Mouse (Mus musculus) neural tube, embryonic 10.5 days (tissue): ENCODE data around the gene Frmd4b.
"Not testable (repeated sequence)": the region's sequence is repeated elsewhere in the genome, so short reads cannot be mapped to it uniquely, and the experiment has no call there.

Source experiments
- DNase-seq: peaks from one replicate; pipeline ENCODE4 v3.0.0-alpha.2; 2017; ENCODE audit warnings: low spot score; ENCODE audit errors: extremely low spot score

Gene Frmd4b

GRCm38 (mm10) chr6:97419771-97420446 lies 197.4 kb downstream of the Frmd4b start:
- peak; percentile 69 for DNase-seq

- DNase-seq, result peak; percentile 81
Measured at GRCm38 (mm10) chr6:97416972-97417554, 200.3 kb downstream of the Frmd4b start.

GRCm38 (mm10) chr6:97415578-97415977 lies 201.8 kb downstream of the Frmd4b start:
- not testable (repeated sequence) for DNase-seq

GRCm38 (mm10) chr6:97413453-97413852 lies 203.9 kb downstream of the Frmd4b start:
- no peak for DNase-seq

GRCm38 (mm10) chr6:97412403-97412802 lies 204.9 kb downstream of the Frmd4b start:
- DNase-seq, result no peak

- no peak for DNase-seq
Measured at GRCm38 (mm10) chr6:97411327-97411726, 206.0 kb downstream of the Frmd4b start.

GRCm38 (mm10) chr6:97409467-97410239 lies 207.7 kb downstream of the Frmd4b start:
- DNase-seq, result no peak

- DNase-seq, result no peak
Measured at GRCm38 (mm10) chr6:97407914-97408313, 209.4 kb downstream of the Frmd4b start.

- no peak for DNase-seq
Measured at GRCm38 (mm10) chr6:97407425-97407824, 209.9 kb downstream of the Frmd4b start.

GRCm38 (mm10) chr6:97405311-97405710 lies 212.0 kb downstream of the Frmd4b start:
- no peak for DNase-seq

- DNase-seq, result peak; percentile 50
Measured at GRCm38 (mm10) chr6:97402822-97403472, 214.4 kb downstream of the Frmd4b start.

GRCm38 (mm10) chr6:97400446-97400845 lies 216.9 kb downstream of the Frmd4b start:
- DNase-seq, result no peak

GRCm38 (mm10) chr6:97397935-97398334 lies 219.4 kb downstream of the Frmd4b start:
- no peak for DNase-seq

- DNase-seq, result no peak
Measured at GRCm38 (mm10) chr6:97396957-97397354, 220.4 kb downstream of the Frmd4b start.

GRCm38 (mm10) chr6:97396351-97396956 lies 220.9 kb downstream of the Frmd4b start:
- DNase-seq, result no peak

- no peak for DNase-seq
Measured at GRCm38 (mm10) chr6:97395477-97396350, 221.6 kb downstream of the Frmd4b start.

GRCm38 (mm10) chr6:97394473-97395075 lies 222.8 kb downstream of the Frmd4b start:
- no peak for DNase-seq

GRCm38 (mm10) chr6:97392912-97393311 lies 224.4 kb downstream of the Frmd4b start:
- no peak for DNase-seq

- no peak for DNase-seq
Measured at GRCm38 (mm10) chr6:97387388-97387787, 230.0 kb downstream of the Frmd4b start.

- no peak for DNase-seq
Measured at GRCm38 (mm10) chr6:97384918-97385317, 232.4 kb downstream of the Frmd4b start.
